Mouse (Mus musculus): ENCODE results near the gene Parp6.
A peak's percentile ranks its signal among the peaks of the same experiment; 100 is the strongest.

Parp6 gene

DNA sequence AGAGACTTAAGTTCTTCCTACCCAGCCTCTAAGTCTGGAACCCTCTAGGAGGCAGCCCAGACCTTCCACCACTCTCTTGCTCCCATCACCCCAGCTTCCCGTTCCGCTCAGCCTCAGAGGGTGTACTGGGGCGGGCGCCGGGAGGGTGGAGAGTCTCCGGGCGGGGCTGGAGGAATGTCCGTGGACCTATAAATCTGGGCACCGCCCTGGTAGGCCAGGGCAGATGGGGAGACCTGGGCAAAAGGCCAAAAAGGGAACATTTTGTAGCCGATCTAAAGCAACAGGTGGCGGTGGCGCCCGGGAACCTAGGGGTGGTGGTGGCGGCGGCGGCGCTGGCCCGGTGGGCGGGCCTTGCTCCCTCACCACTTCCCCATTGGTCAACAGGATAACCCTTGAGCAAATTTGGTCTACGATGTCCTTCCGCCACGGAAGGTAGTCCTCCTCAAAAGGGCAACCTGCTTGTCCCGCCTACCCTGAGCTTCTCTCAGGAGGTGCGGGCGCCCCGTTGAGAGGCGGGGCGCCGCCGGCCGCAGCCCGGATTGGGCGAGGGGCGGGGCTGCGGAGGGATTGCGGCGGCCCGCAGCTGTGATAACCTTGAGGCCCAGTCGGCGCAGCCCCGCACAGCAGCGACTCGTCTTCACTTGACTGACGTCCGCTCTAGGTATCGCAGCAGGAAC lies 39.0 kb downstream of the Parp6 start, which contains the start of gene Pkm:
Gene Pkm, plus strand, starts transcription at position 411 of the 677 bp plus-strand sequence.
- DNase-seq (ENCODE audit: low read depth), result peak; percentile 98

- peak; percentile 42 for DNase-seq (ENCODE audit: low read depth)
These were observed 39.8 kb downstream of the Parp6 start for GRCm38 (mm10) chr9:59656635-59657617.

DNA sequence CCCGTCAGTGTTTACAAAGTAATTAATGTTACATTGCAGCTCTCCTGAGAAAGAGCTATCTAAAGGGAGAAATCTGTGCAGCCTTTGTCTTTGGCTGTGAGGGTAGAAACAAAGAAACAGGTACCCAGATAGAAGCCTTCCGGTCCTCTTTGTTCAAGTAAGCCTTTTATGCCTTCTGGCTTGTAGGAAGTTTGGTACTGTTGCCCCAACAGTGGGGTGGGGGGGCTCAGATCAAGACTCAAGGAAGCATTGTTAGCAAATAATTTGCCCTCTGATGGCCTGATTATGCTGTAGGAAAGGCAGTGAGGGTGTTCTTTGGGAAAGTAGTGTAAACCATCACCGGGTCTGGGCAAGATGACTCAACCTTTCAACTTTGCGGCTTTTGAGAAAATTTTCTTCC lies 41.1 kb downstream of the Parp6 start:
- DNase-seq (ENCODE audit: low read depth), result no peak

- DNase-seq (ENCODE audit: low read depth), result peak; percentile 90
These were observed 42.2 kb downstream of the Parp6 start for GRCm38 (mm10) chr9:59659036-59660026.

DNA sequence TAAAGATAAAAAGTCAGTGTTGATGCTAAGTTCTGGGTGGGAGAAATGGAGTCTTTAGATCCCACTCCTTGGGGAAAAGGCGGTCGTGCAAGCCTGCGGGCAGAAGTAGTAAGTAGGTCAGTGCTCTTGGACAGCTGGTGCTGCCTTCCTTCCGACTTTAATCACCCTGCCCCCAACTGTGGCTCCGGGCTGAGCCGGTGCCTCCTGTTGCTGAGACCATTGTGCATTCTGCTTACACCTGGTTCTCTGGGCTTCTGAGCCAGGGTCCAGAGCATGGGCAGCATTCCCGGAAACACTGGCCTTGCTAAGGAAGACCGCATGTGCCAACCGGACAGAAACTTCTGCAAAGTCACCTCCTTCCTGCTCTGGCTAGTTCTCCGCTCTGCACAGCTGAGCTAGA lies 43.3 kb downstream of the Parp6 start:
- no peak for DNase-seq (ENCODE audit: low read depth)

DNA sequence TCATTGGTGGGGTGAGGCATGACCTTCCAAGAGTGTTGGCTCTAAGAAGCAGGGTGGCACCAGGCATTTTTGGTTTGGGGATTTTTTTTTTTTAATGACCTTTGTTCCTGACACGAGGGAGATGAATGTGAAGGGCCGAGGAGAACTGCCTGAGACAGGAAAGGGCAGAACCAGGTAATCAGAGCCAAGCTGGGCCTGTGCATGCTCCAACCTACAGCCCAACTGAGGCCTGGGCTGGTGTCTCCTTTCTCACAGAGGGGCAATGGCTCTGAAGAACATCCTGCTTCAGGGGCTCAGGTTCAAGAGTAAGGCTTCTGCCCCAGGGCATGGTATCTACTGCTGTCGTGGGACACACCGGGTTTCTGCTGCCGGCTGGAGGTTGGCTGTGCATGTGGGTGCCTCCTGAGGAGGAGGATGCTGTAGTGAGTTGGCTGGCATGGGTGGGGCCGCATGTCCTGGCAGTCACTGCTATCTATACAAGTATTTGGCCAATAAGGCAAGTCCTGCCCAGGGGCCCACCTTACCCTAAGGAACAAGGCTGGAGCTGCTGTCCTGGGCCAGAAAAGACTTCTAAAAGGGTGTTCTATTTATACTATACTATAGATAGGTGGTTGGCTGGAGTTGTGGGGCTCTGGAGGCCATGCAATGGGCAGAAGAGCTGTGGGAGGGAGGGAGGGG lies 44.4 kb downstream of the Parp6 start:
- DNase-seq (ENCODE audit: low read depth), result no peak

GRCm38 (mm10) chr9:59663226-59663625 lies 46.1 kb downstream of the Parp6 start:
- no peak for DNase-seq (ENCODE audit: low read depth)

GRCm38 (mm10) chr9:59663957-59664356 lies 46.9 kb downstream of the Parp6 start:
- no peak for DNase-seq (ENCODE audit: low read depth)

- no peak for DNase-seq (ENCODE audit: low read depth)
These were observed 47.7 kb downstream of the Parp6 start for GRCm38 (mm10) chr9:59664664-59665256.

DNA sequence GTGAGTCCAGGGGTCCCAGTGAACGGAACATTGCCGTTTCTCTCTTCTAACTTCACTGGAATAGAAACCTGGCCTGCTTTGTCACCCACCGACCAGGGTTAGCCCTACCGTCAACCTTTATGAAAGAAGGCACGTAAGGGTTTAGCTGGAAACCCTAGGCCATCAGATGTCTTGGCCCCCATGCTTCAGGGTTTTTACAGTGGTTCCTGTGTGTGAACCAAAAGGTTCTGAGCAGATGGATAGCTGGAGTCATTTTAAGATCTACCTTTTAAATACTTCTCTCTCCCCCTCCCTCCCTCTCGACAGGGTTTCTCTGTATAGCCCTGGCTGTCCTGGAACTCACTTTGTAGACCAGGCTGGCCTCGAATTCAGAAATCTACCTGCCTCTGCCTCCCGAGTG lies 48.9 kb downstream of the Parp6 start:
- DNase-seq (ENCODE audit: low read depth), result no peak

DNA sequence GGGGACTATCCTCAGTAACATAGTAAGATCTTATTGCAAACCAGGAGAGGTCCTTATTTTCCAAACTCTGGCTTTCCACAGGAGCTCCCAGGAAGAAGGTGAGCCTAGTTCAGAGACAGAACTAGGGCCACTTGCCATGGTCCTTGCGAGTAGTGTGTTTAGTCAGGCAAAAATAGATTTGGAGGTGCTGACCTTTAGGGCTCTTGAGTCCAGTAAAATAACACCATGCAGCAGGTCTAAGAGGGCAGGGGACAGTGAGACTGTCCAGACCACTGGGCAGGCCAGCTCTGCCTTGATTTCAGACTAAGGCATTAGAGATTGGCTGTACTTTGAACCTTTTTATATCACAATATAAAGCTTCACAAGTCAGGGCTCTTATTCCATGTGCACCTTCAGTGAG lies 49.7 kb downstream of the Parp6 start:
- no peak for DNase-seq (ENCODE audit: low read depth)

DNA sequence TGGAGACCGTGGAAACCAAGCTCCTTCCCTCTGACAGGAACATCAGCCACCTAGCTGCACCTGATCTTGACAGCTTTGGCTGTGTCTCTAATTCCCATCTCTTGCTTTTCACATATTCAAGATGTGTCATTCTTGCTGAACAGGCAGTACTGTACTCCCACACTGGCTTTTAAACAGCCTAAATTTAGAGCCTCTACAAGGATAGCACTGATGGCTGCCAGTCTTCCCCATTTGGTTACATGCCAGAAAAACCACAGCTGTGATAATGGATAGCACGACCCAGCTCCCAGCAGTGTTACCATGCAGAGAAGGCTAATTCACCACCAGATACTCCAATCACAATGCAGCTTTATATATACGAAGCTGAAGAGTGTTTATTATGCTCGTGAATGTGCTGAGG lies 50.2 kb downstream of the Parp6 start:
- DNase-seq (ENCODE audit: low read depth), result no peak

DNA sequence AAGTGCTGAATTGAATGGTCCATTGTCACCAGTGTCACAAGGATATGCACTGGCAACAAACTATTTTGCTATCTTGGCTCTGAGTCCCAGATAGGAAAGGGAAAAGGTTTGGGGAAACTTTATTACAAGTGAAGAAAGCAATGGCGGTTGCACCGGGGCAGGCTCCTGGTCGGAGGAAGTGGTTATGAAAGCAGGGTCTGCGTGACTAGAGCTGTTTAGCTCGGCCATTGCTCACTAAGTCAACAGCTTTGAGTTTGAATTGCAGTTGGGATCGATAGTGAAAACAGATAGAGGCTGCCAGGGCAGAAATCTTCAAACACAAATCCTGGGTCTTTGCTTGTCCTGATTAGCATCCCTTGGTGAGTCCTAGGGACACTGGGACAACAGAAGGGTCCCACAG lies 50.8 kb downstream of the Parp6 start:
- DNase-seq (ENCODE audit: low read depth), result no peak

DNA sequence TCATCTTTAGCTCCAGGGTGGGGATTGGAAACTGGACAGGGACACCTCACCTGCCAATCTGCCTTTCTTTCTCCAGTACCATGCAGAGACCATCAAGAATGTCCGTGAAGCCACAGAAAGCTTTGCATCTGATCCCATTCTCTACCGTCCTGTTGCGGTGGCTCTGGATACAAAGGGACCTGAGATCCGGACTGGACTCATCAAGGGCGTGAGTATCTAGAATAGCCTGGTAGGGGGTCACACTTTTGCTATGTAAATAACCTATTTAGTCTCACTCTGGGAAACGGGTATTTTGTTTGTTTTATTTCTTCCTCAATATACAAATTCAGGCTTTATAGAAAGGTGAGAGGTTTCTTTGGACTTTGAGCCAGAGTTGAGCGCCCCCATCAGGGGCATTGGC lies 51.4 kb downstream of the Parp6 start:
- DNase-seq (ENCODE audit: low read depth), result no peak

DNA sequence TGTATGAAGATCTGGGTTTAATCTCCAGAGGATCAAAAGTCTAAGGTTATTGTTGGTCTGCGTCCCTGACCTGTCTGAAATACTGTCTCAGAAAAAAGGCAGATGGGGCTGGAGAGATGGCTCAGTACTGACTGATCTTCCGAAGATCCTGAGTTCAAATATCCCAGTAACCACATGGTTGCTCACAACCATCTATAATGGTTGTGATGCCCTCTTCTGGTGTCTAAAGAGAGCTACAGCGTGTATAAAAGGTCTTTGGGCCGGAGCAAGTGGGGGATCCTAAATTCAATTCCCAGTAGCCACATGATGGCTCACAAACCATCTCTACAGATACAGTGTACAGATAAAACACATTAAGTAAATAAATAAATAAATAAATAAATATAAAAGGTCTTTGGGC lies 52.1 kb downstream of the Parp6 start:
- no peak for DNase-seq (ENCODE audit: low read depth)

DNA sequence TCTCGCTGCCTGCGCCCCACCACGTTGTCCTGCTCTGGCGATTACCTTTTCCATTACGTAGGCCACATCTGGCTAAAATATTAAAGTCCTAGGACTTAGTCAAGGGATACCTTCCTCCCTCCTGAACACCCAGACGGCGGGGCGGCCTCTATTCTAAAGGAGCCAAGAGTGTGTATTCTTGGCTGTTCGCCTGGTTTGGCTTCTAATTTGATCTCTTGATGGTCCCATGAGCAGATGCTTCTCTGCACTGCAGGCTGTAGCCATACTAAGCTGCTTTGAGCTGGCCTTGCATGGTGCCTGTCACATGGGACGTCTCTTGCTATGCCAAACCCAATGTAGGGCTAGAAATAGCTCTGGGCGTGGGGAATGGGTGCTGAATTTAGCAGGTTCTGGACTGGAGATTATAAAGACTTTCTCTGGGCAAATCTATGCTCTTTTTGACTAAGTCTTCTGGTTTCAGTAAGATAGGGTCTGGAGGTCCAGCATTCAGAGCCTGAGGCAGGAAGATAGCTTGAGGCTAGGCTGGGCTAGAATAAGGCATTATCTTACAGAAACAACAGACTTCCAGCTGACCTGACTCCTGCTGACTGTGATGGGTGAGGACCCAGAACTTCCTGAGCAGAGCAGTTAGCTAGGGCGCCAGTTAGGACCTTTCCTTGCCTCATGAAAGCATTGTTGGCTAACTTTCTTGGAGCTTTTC lies 55.3 kb downstream of the Parp6 start:
- no peak for DNase-seq (ENCODE audit: low read depth)

DNA sequence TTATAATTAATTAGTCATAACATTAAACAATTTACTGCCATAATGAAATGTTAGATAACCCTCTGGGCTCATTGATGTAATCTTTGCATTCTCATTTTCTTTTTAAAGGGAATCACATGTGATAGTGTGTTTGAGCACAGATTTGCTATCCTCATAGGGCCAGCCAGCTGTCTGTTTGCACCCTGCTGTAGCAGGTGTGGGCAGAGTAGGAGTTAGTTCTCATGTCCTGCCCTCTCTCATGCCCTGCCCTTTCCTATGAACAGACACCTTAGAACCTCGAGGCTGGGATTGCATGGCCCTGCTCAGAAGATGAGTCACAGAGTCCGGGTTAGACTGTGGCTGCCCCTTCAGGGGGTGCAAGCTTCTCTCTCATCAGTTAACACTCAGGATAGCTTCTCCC lies 56.3 kb downstream of the Parp6 start:
- no peak for DNase-seq (ENCODE audit: low read depth)

- DNase-seq (ENCODE audit: low read depth), result no peak
These were observed 58.5 kb downstream of the Parp6 start for GRCm38 (mm10) chr9:59675598-59675997.

DNA sequence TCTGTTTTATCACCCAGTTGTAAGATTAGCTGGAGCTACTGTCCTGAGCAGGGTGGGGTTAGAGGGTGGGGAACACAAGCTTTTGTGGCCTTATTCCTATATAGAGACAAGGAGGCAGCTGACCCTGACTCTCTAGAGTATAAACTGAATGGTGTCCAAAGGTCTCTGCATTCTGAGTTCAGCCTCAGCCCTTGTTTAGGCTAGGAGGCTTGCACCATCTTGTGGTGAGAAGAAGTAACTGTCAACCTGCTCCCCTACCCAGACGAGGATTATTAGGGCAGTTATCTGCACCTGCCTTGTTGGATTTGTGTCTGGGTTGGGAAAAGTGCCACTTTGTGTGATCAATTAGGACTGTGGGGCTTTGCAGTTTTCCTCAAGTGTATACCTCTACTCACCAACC lies 61.2 kb downstream of the Parp6 start:
- DNase-seq (ENCODE audit: low read depth), result no peak

All from fibroblast of lung, adult 2 months (primary cell).